Mouse (Mus musculus) bone marrow, adult 2 months (tissue): ENCODE measurements around the gene Nt5c3b.

ENCODE experiments used
- CTCF ChIP-seq: fragments of 200-500 bp; IDR thresholded peaks from 2 replicates; pipeline ENCODE4 v1.5.1; 2011; ENCODE audit warnings: low read length, control low read depth; ENCODE audit not compliant: control insufficient read depth, insufficient read depth
- POLR2A ChIP-seq: fragments of 200-500 bp; IDR thresholded peaks from 2 replicates; pipeline ENCODE4 v1.6.1; 2011; ENCODE audit warnings: low read depth, mild to moderate bottlenecking, control low read depth, low read length, borderline replicate concordance; ENCODE audit not compliant: control insufficient read depth

DNA sequence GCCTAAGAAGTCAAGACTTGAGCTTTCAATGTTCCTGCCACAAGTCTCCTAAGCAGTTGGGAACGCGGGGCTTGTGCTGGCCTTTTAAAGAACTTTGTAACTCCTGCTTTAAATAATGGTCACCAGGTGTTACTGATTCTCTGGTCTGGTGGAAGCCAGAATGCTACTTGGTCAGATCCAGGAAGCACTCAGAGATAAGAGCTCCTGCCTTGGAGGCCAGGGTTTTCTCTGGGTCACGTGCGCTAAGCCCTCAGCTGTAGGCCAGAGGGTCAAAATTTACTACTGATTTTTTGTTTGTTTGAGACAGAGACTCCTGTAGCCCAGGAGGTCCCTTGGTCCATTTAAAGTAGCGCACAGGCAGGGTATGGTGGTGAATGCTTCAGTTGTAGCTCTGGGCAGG, 9.6 kb downstream of the Nt5c3b start:
- TF ChIP-seq CTCF: no peak
- TF ChIP-seq POLR2A: no peak
